Mouse (Mus musculus) spleen, postnatal 4 days (tissue): ENCODE results near the gene Mpig6b.

ENCODE experiments used
- DNase-seq, 2 experiments: peaks; one replicate each; pipeline ENCODE4 v3.0.0; 2022; ENCODE audit warnings: low spot score in 2 of 2

Gene Mpig6b

GRCm38 (mm10) chr17:35088151-35088550, 22.2 kb upstream of the Mpig6b start:
- DNase-seq, result no peak

GRCm38 (mm10) chr17:35085208-35085865, 19.4 kb upstream of the Mpig6b start, which contains the start of gene Ly6g6f:
Gene Ly6g6f (minus strand): TSS chr17:35085610.
- DNase-seq, result no peak

GRCm38 (mm10) chr17:35083929-35084497, 18.0 kb upstream of the Mpig6b start:
- no peak for DNase-seq

GRCm38 (mm10) chr17:35082841-35083576, 17.0 kb upstream of the Mpig6b start:
- DNase-seq, result no peak

- DNase-seq, result no peak
Measured at GRCm38 (mm10) chr17:35080710-35081109, 14.7 kb upstream of the Mpig6b start.

GRCm38 (mm10) chr17:35080248-35080647, 14.3 kb upstream of the Mpig6b start:
- no peak for DNase-seq

GRCm38 (mm10) chr17:35079778-35080177, 13.8 kb upstream of the Mpig6b start:
- DNase-seq, result peak in 1 of 2 experiments; percentile 41

- no peak for DNase-seq
Measured at GRCm38 (mm10) chr17:35077786-35078233, 11.8 kb upstream of the Mpig6b start, which contains the start of gene Ly6g6d. Gene Ly6g6d (minus strand): TSS chr17:35078065.

- DNase-seq, result no peak
Measured at GRCm38 (mm10) chr17:35077285-35077684, 11.3 kb upstream of the Mpig6b start.

- DNase-seq, result no peak
Measured at GRCm38 (mm10) chr17:35076507-35077176, 10.7 kb upstream of the Mpig6b start, which contains the start of gene Ly6g6e. Gene Ly6g6e (plus strand): TSS chr17:35076902.

- no peak for DNase-seq
Measured at GRCm38 (mm10) chr17:35074097-35074496, 8.1 kb upstream of the Mpig6b start.

- DNase-seq, result no peak
Measured at GRCm38 (mm10) chr17:35071454-35071853, 5.5 kb upstream of the Mpig6b start.

- no peak for DNase-seq
Measured at GRCm38 (mm10) chr17:35070556-35071229, 4.7 kb upstream of the Mpig6b start.

- DNase-seq, result no peak
Measured at GRCm38 (mm10) chr17:35068213-35068914, 2.4 kb upstream of the Mpig6b start.

- DNase-seq, result peak in 1 of 2 experiments; percentile 37
Measured at GRCm38 (mm10) chr17:35064951-35065947, 735 bp downstream of the Mpig6b start, which contains the start of gene Ly6g6c. Gene Ly6g6c (plus strand): TSS chr17:35065388.

- no peak for DNase-seq
Measured at GRCm38 (mm10) chr17:35064378-35064877, 1.6 kb downstream of the Mpig6b start.

- no peak for DNase-seq
Measured at GRCm38 (mm10) chr17:35063466-35063865, 2.5 kb downstream of the Mpig6b start.

GRCm38 (mm10) chr17:35061299-35061698, 4.7 kb downstream of the Mpig6b start:
- no peak for DNase-seq

GRCm38 (mm10) chr17:35060737-35061297, 5.2 kb downstream of the Mpig6b start:
- peak; percentile 54 to 70 for DNase-seq
